Mouse (Mus musculus): ENCODE data around the gene Rabif. TPM values are rescaled to one million over a fixed set of nuclear protein-coding genes. Genes with fewer than 3 reads are reported as not detected.

The Rabif gene
- total and polyA plus RNA-seq, 3 experiments, result 12.5 to 23.4 (median 22.9) TPM

DNA sequence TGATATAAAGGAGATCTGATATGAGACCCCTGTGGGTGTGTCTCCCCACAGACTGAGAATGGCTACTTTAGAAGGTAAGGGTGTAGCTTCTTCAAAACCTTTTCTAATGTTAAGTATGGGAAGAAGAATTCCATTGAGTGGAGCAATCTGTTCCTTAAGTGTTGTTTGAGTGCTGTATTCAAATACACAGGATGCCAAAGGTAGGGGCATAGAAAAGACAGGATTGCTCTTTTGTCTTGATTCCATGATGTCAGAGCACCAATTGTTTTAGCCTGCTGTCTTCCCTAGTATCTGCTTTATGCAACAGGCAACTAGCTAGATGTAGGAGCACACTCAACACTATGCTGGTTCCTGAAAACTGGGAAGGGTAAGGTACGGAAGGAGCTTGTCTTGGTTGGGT lies 40.6 kb downstream of the Rabif start:
- DNase-seq (ENCODE audit: extremely low read depth), result no peak
- Histone ChIP-seq H3K9me3 (replicated peaks; ENCODE audit: low read length) (no peaks in the 10 kb centered on the region), H3K27ac (ENCODE audit: insufficient read depth, low read depth) (no peak overlapping the region), H3K4me3 (replicated peaks in 1 of 3; ENCODE audit: low read depth in 2 of 3, low read length in 2 of 3, poor library complexity in 1 of 3) (no peak overlapping the region), H3K4me2 (ENCODE audit: insufficient read depth, low read depth, poor library complexity, severe bottlenecking) (no peak overlapping the region), H3K36me3 (replicated peaks in 1 of 2; ENCODE audit: control insufficient read depth in 1 of 2, insufficient read depth in 1 of 2, low read length in 1 of 2) (no peaks in the 10 kb centered on the region), H3K79me2 (replicated peaks; ENCODE audit: control insufficient read depth, extremely low read depth, insufficient read depth, poor library complexity, severe bottlenecking) (no peaks in the 10 kb centered on the region), H3K4me1 (ENCODE audit: control insufficient read depth in 1 of 2, insufficient read depth in 2 of 2) (no peaks in the 10 kb centered on the region), H3K9ac (ENCODE audit: insufficient read depth, low read depth) (no peak overlapping the region), H3K27me3 (replicated peaks) (no peaks in the 10 kb centered on the region)
- TF ChIP-seq CTCF (conservative IDR thresholded peaks at IDR 0.05 in 1 of 2, IDR thresholded peaks at IDR 0.05 in 1 of 2; ENCODE audit: low read depth in 2 of 2, low read length in 2 of 2) (no peak), IRF4 (IDR thresholded peaks at IDR 0.05; ENCODE audit: low read depth, low read length) (no peak), RAD21 (IDR thresholded peaks at IDR 0.05; ENCODE audit: low read depth, low read length) (no peak), MYC (IDR thresholded peaks at IDR 0.05; ENCODE audit: low read depth, low read length) (no peak), BHLHE40 (IDR thresholded peaks at IDR 0.05; ENCODE audit: low read depth, low read length) (no peak)
- in situ Hi-C loops (cut with MboI; ENCODE audit: low pct_ligation_motif_present, low pct_unique_long_range_greater_than_20kb, low sequenced_read_pairs) (no loop called here), dilution Hi-C loops (cut with MboI; ENCODE audit: extremely low pct_ligation_motif_present, extremely low pct_unique_long_range_greater_than_20kb, low sequenced_read_pairs) (no loop called here)

DNA sequence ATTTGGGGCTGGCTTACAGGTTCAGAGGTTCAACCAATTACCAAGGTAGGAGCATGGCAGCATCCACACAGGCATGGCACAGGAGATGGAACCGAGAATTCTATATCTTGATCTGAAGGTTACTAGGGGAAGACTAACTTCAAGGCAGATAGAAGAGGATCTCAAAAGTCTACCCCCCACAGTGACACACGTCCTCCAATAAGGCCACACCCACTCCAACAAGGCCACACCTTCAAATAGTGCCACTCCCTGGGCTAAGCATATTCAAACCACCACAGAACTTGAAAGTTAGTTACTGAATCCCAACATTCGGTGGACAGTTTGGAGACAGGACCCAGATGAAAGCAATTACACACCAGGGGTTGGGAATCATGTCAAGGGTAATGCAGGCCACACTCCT lies 41.1 kb downstream of the Rabif start:
- Histone ChIP-seq H3K4me1 (ENCODE audit: control insufficient read depth in 1 of 2, insufficient read depth in 2 of 2) (peaks cover 0 to 2% of the 10 kb centered on the region in 2 experiments; a peak in 2 of 4 replicates), H3K27ac (ENCODE audit: insufficient read depth, low read depth) (no peak overlapping the region), H3K27me3 (replicated peaks) (no peaks in the 10 kb centered on the region), H3K36me3 (replicated peaks in 1 of 2; ENCODE audit: control insufficient read depth in 1 of 2, insufficient read depth in 1 of 2, low read length in 1 of 2) (no peaks in the 10 kb centered on the region), H3K79me2 (replicated peaks; ENCODE audit: control insufficient read depth, extremely low read depth, insufficient read depth, poor library complexity, severe bottlenecking) (no peaks in the 10 kb centered on the region), H3K9me3 (replicated peaks; ENCODE audit: low read length) (no peaks in the 10 kb centered on the region), H3K4me3 (replicated peaks in 1 of 3; ENCODE audit: low read depth in 2 of 3, low read length in 2 of 3, poor library complexity in 1 of 3) (no peak overlapping the region), H3K9ac (ENCODE audit: insufficient read depth, low read depth) (no peak overlapping the region), H3K4me2 (ENCODE audit: insufficient read depth, low read depth, poor library complexity, severe bottlenecking) (no peak overlapping the region)
- no peak for DNase-seq (ENCODE audit: extremely low read depth)
- TF ChIP-seq POLR2A (IDR thresholded peaks at IDR 0.05; ENCODE audit: low read depth, low read length) (no peak), MXI1 (IDR thresholded peaks at IDR 0.05; ENCODE audit: low read depth, low read length) (no peak), POLR2AphosphoS2 (IDR thresholded peaks at IDR 0.05; ENCODE audit: low read depth, low read length) (no peak), BHLHE40 (IDR thresholded peaks at IDR 0.05; ENCODE audit: low read depth, low read length) (no peak), NRF1 (IDR thresholded peaks at IDR 0.05; ENCODE audit: low read depth, low read length) (no peak), JUN (IDR thresholded peaks at IDR 0.05; ENCODE audit: insufficient read depth, low read depth, low read length) (no peak), SMC3 (IDR thresholded peaks at IDR 0.05; ENCODE audit: low read depth, low read length) (no peak)
- dilution Hi-C loops (cut with MboI; ENCODE audit: extremely low pct_ligation_motif_present, extremely low pct_unique_long_range_greater_than_20kb, low sequenced_read_pairs) (no loop called here), in situ Hi-C loops (cut with MboI; ENCODE audit: low pct_ligation_motif_present, low pct_unique_long_range_greater_than_20kb, low sequenced_read_pairs) (no loop called here)

DNA sequence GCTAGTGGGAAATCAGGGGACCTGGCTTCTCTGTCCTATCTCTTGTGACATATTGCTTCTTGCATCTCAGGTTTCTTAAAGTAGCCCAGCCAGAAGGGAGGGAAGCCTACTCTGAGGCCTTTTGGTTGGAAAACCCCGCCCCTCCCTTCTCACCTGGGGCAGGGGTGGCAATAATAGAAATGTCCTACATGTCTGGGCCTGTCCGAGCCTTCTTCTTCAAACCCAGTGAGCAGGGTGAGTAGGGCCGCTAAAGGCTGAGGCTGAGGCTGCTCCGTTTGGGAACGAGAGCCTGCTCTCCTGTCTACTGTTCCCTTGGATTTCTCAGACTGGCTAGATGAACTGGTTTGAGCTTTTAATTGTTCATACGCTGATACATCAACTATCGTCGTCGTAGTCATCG lies 46.2 kb downstream of the Rabif start:
- no peak for DNase-seq (ENCODE audit: extremely low read depth)
- H3K79me2 ChIP-seq (replicated peaks; ENCODE audit: control insufficient read depth, extremely low read depth, insufficient read depth, poor library complexity, severe bottlenecking), result no peaks in the 10 kb centered on the region
- TF ChIP-seq POLR2A (IDR thresholded peaks at IDR 0.05; ENCODE audit: low read depth, low read length) (no peak), NRF1 (IDR thresholded peaks at IDR 0.05; ENCODE audit: low read depth, low read length) (no peak), MAZ (IDR thresholded peaks at IDR 0.05; ENCODE audit: low read depth, low read length) (no peak), NELFE (IDR thresholded peaks at IDR 0.05; ENCODE audit: low read depth, low read length) (no peak), ZKSCAN1 (IDR thresholded peaks at IDR 0.05; ENCODE audit: borderline replicate concordance, low read depth, low read length) (no peak), MXI1 (IDR thresholded peaks at IDR 0.05; ENCODE audit: low read depth, low read length) (no peak), GABPA (IDR thresholded peaks at IDR 0.05; ENCODE audit: insufficient replicate concordance, low read depth, low read length) (no peak), CHD2 (IDR thresholded peaks at IDR 0.05; ENCODE audit: low read length) (no peak), KAT2A (IDR thresholded peaks at IDR 0.05; ENCODE audit: insufficient replicate concordance, low read length) (no peak), IRF4 (IDR thresholded peaks at IDR 0.05; ENCODE audit: low read depth, low read length) (no peak), E2F4 (IDR thresholded peaks at IDR 0.05; ENCODE audit: insufficient replicate concordance, low read depth, low read length) (no peak), SIN3A (IDR thresholded peaks at IDR 0.05; ENCODE audit: low read length) (no peak), JUND (conservative IDR thresholded peaks at IDR 0.05; ENCODE audit: low read depth, low read length) (no peak), ZMIZ1 (IDR thresholded peaks at IDR 0.05; ENCODE audit: low read depth, low read length) (no peak), USF1 (IDR thresholded peaks at IDR 0.05; ENCODE audit: low read depth, low read length) (no peak), BHLHE40 (IDR thresholded peaks at IDR 0.05; ENCODE audit: low read depth, low read length) (no peak)
- H3K36me3 ChIP-seq (replicated peaks in 1 of 2; ENCODE audit: control insufficient read depth in 1 of 2, insufficient read depth in 1 of 2, low read length in 1 of 2), result no peaks in the 10 kb centered on the region
- no peak overlapping the region for H3K4me2 ChIP-seq (ENCODE audit: insufficient read depth, low read depth, poor library complexity, severe bottlenecking)
- no peak overlapping the region for H3K27ac ChIP-seq (ENCODE audit: insufficient read depth, low read depth)
- H3K9me3 ChIP-seq (replicated peaks; ENCODE audit: low read length), result peaks cover 11% of the 10 kb centered on the region
- dilution Hi-C loops (cut with MboI; ENCODE audit: extremely low pct_ligation_motif_present, extremely low pct_unique_long_range_greater_than_20kb, low sequenced_read_pairs), result no loop called here
- H3K27me3 ChIP-seq (replicated peaks), result peaks cover 21% of the 10 kb centered on the region
- H3K4me3 ChIP-seq (replicated peaks in 1 of 3; ENCODE audit: low read depth in 2 of 3, low read length in 2 of 3, poor library complexity in 1 of 3), result no peak overlapping the region
- in situ Hi-C loops (cut with MboI; ENCODE audit: low pct_ligation_motif_present, low pct_unique_long_range_greater_than_20kb, low sequenced_read_pairs), result no loop called here
- no peak overlapping the region for H3K9ac ChIP-seq (ENCODE audit: insufficient read depth, low read depth)
- peaks cover 0 to 3% of the 10 kb centered on the region in 2 experiments; a peak in 2 of 4 replicates for H3K4me1 ChIP-seq (ENCODE audit: control insufficient read depth in 1 of 2, insufficient read depth in 2 of 2)
